In the genomic region with DNA sequence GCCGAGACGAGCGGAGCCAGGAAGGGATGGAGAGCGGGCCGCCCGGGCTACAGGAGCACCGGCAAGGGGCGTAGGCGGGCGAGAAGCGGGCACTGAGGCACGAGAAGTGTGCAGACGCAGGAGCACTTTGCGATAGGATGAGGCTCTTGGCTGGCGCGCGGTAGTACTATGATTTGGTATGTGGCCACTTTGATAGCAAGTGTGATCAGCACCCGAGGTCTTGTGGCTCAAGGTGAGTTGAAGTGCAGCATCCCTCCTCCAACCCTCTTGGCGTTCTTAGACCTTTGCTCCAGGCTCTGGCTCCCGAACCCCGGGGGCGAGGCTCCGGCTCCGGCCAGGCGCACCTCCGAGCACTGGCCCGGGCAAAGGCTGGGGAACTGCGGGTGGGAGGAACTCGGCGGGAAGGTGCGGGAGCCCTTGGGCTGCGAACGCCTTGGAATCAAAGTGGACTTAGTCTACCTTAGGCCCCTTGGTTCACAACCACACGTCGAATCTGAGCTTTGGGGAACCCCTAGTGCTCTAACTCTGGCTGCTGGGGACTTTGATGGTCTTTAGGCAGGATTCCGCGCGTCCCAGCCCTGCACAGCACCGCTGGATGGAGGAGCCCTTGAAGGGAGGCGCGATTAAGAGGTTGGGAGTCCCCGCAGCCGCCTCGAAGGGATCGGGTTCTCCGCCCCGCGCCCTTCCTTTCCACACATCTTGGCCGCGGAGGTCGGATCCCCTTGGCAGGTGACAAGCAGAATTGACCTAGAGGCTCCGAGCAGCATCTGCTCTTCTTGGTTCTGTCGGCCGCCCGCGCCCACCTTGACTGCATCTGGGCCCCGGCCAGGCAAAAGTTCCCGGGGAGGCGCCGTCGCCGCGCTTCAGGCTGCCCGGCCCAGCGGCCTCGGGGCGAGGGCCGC, we compare ENCODE assay signal across 8 mouse cellular contexts. TPM values are rescaled to one million over a fixed set of nuclear protein-coding genes. Genes with fewer than 3 reads are reported as not detected.
DNase-seq lines count a peak whose midpoint lies in the region; ATAC-seq and TF ChIP-seq lines count a peak whose summit lies in the region.

No protein-coding gene starts in this region.

- intact Hi-C loops in heart, adult 2 months (cut with DNase I) = loop anchor here (5.0 kb wide), 1 partner anchor 107 kb away; no protein-coding TSS in a partner anchor

- peak overlapping the region; percentile 68 for H3K9ac ChIP-seq in heart, adult 2 months (ENCODE audit: low read depth, low read length)
- H3K9ac ChIP-seq in embryonic facial prominence, embryonic 13.5 days = peak overlapping the region; percentile 61
- H3K9ac ChIP-seq in intestine, embryonic 15.5 days = peak overlapping the region; percentile 54
- peak overlapping the region; percentile 80 for H3K9ac ChIP-seq in midbrain, embryonic 16.5 days (ENCODE audit: low read depth, low read length)

- H3K4me1 ChIP-seq in heart, adult 2 months (ENCODE audit: control insufficient read depth, insufficient read depth, low read length) = 0 out of 2 replicates have a peak, but pooled peaks cover 1% of the 10 kb centered on the region
- peaks cover 41% of the 10 kb centered on the region; the same call in 1 of the 2 replicates for H3K4me1 ChIP-seq in embryonic facial prominence, embryonic 13.5 days
- H3K4me1 ChIP-seq in intestine, embryonic 15.5 days (replicated peaks) = 0 out of 2 replicates have a peak, but pooled peaks cover 9% of the 10 kb centered on the region
- peaks cover 48% of the 10 kb centered on the region for H3K4me1 ChIP-seq in midbrain, embryonic 16.5 days (ENCODE audit: control insufficient read depth, insufficient read depth, low read length)

- in situ Hi-C loops in Patski (cut with MboI; ENCODE audit: low pct_unique_long_range_greater_than_20kb) = no loop called here

- DNase-seq in heart, adult 2 months = peak; percentile 19 to 33
- DNase-seq in heart, adult 9 months (ENCODE audit: low spot score in 2 of 2) = no peak
- no peak for DNase-seq in Patski (ENCODE audit: low read depth, low spot score)
- DNase-seq in adipocyte (ENCODE audit: low spot score) = no peak
- DNase-seq in urinary bladder, adult 18-20 months (ENCODE audit: low spot score in 2 of 2) = no peak

- peak overlapping the region; percentile 82 for H3K4me3 ChIP-seq in heart, adult 2 months
- peak overlapping the region; percentile 73 for H3K4me3 ChIP-seq in embryonic facial prominence, embryonic 13.5 days
- H3K4me3 ChIP-seq in intestine, embryonic 15.5 days (replicated peaks) = peak overlapping the region; percentile 73
- H3K4me3 ChIP-seq in midbrain, embryonic 16.5 days (ENCODE audit: low read depth, low read length) = peak overlapping the region; percentile 84

- 1% methylated on average over 68 of the region's 68 CpGs for WGBS in heart, adult 2 months
- under 1% methylated on average over 68 of the region's 68 CpGs for WGBS in embryonic facial prominence, embryonic 13.5 days
- under 1% methylated on average over 68 of the region's 68 CpGs for WGBS in intestine, embryonic 15.5 days
- under 1% methylated on average over 68 of the region's 68 CpGs for WGBS in midbrain, embryonic 16.5 days

- TF ChIP-seq CTCF in heart, adult 2 months (IDR thresholded peaks at IDR 0.05) = no peak
- no peak for TF ChIP-seq CTCF in Patski (IDR thresholded peaks at IDR 0.05)

- TF ChIP-seq EP300 in heart, adult 2 months (IDR thresholded peaks at IDR 0.05; ENCODE audit: insufficient read depth, low read depth, low read length) = no peak

- H3K27me3 ChIP-seq in heart, adult 2 months (ENCODE audit: control insufficient read depth, insufficient read depth, low read length) = no peaks in the 10 kb centered on the region; the same call in 1 of the 2 replicates
- H3K27me3 ChIP-seq in Patski = peaks cover 29% of the 10 kb centered on the region
- H3K27me3 ChIP-seq in embryonic facial prominence, embryonic 13.5 days = peaks cover 54% of the 10 kb centered on the region
- peaks cover 24% of the 10 kb centered on the region for H3K27me3 ChIP-seq in intestine, embryonic 15.5 days (replicated peaks)
- peaks cover 3% of the 10 kb centered on the region for H3K27me3 ChIP-seq in midbrain, embryonic 16.5 days (ENCODE audit: control insufficient read depth, insufficient read depth, low read depth, low read length)

- CTCF ChIA-PET in Patski (lab: Charles Lee) = no interaction called here

- H3K9me3 ChIP-seq in embryonic facial prominence, embryonic 13.5 days = no peaks in the 10 kb centered on the region
- H3K9me3 ChIP-seq in intestine, embryonic 15.5 days = no peaks in the 10 kb centered on the region
- no peaks in the 10 kb centered on the region for H3K9me3 ChIP-seq in midbrain, embryonic 16.5 days (replicated peaks; ENCODE audit: control insufficient read depth, low read length, poor library complexity, severe bottlenecking)

- H3K36me3 ChIP-seq in heart, adult 2 months (ENCODE audit: control insufficient read depth, insufficient read depth, low read length) = no peaks in the 10 kb centered on the region
- H3K36me3 ChIP-seq in embryonic facial prominence, embryonic 13.5 days = no peaks in the 10 kb centered on the region
- no peaks in the 10 kb centered on the region for H3K36me3 ChIP-seq in intestine, embryonic 15.5 days
- H3K36me3 ChIP-seq in midbrain, embryonic 16.5 days (ENCODE audit: control insufficient read depth, insufficient read depth, low read length) = no peaks in the 10 kb centered on the region

- no peaks in the 10 kb centered on the region for H3K79me2 ChIP-seq in heart, adult 2 months (replicated peaks; ENCODE audit: control insufficient read depth, insufficient read depth, low read length)

- TF ChIP-seq POLR2A in heart, adult 2 months (IDR thresholded peaks at IDR 0.05; ENCODE audit: insufficient read depth, low read depth, low read length) = no peak

- peak overlapping the region; percentile 88 for H3K4me2 ChIP-seq in embryonic facial prominence, embryonic 13.5 days
- H3K4me2 ChIP-seq in intestine, embryonic 15.5 days (replicated peaks) = peak overlapping the region; percentile 93
- peak overlapping the region; percentile 80 for H3K4me2 ChIP-seq in midbrain, embryonic 16.5 days (ENCODE audit: low read length)

- ATAC-seq in Patski = peak; percentile 40
- no peak for ATAC-seq in embryonic facial prominence, embryonic 13.5 days (ENCODE audit: insufficient number of reproducible peaks, insufficient read depth, low FRiP score, low TSS enrichment, low read depth)
- ATAC-seq in intestine, embryonic 15.5 days = peak; percentile 32
- ATAC-seq in midbrain, embryonic 16.5 days = peak; percentile 9; the same call in 1 of the 2 replicates

- POLR2A ChIA-PET in Patski (lab: Charles Lee) = interaction anchor here (0.6 kb wide), 1 partner anchor 263 kb away, joined by 3 read pairs; no protein-coding TSS in a partner anchor

- peak overlapping the region; percentile 12 for H3K27ac ChIP-seq in heart, adult 2 months
- no peak overlapping the region for H3K27ac ChIP-seq in embryonic facial prominence, embryonic 13.5 days
- peak overlapping the region; percentile 34; the same call in 1 of the 2 replicates for H3K27ac ChIP-seq in intestine, embryonic 15.5 days
- peak overlapping the region; percentile 76 for H3K27ac ChIP-seq in midbrain, embryonic 16.5 days (ENCODE audit: low read length)

RNA-seq across cellular contexts. Expression of a gene that starts 0.5 kb away (rescaled TPM):
- 1 to 10 TPM; 4.5 to 5.3 TPM for total RNA-seq in heart, adult 2 months (2021)
- polyA plus RNA-seq in heart, adult 2 months (2012; rRNA removed) = 1.7 and 2.3 TPM in 2 replicates
- 1.5 TPM for polyA plus RNA-seq in Patski (2021)
- polyA plus RNA-seq in embryonic facial prominence, embryonic 13.5 days (2015; fragmentation: Nextera tagmentation; extraction: Ambion mirVana) = 3.0 and 4.4 TPM in 2 replicates
- 4.4 and 4.7 TPM in 2 replicates for polyA plus RNA-seq in intestine, embryonic 15.5 days (2015; fragmentation: Nextera tagmentation; extraction: Ambion mirVana)
- polyA plus RNA-seq in midbrain, embryonic 16.5 days (2015; fragmentation: Nextera tagmentation; extraction: Ambion mirVana) = 21.9 and 22.8 TPM in 2 replicates

Comparison
In these comparisons a context has a peak if more than half of its experiments do, and no peak if none do; other contexts are left out.
1. DNase-seq: peak in heart, adult 2 months (2 of 2); none in heart, adult 9 months (0 of 2), Patski (single experiment), adipocyte (single experiment) and urinary bladder, adult 18-20 months (0 of 2).
2. Peak in every context shown above with its lines, with median percentiles within 50 percentile points of each other: H3K4me3 ChIP-seq, H3K9ac ChIP-seq and H3K4me2 ChIP-seq.